Mouse (Mus musculus) thymus, adult 2 months (tissue): ENCODE measurements around the gene Triobp. TPM values are rescaled to one million over a fixed set of nuclear protein-coding genes. Genes with fewer than 3 reads are reported as not detected.

Experiments
- DNase-seq: peaks from one replicate; pipeline ENCODE4 v3.0.0; 2021
- H3K27ac ChIP-seq: fragments of 200-500 bp; 2 replicates; pipeline ENCODE4 v1.5.1; 2012; ENCODE audit warnings: low read length, control low read depth; ENCODE audit not compliant: control insufficient read depth, insufficient read depth
- H3K27me3 ChIP-seq: fragments of 200-500 bp; 2 replicates; pipeline ENCODE4 v1.6.1; 2012; ENCODE audit warnings: mild to moderate bottlenecking, low read length, moderate library complexity, mixed read lengths; ENCODE audit not compliant: control insufficient read depth, insufficient read depth
- H3K36me3 ChIP-seq: fragments of 200-500 bp; 2 replicates; pipeline ENCODE4 v1.6.1; 2012; ENCODE audit warnings: mild to moderate bottlenecking, low read length, moderate library complexity; ENCODE audit not compliant: control insufficient read depth, insufficient read depth
- H3K4me1 ChIP-seq: fragments of 200-500 bp; replicated peaks from 2 replicates; pipeline ENCODE4 v1.6.1; 2012; ENCODE audit warnings: low read length; ENCODE audit not compliant: control insufficient read depth, insufficient read depth
- H3K4me3 ChIP-seq: fragments of 200-500 bp; 2 replicates; pipeline ENCODE4 v1.5.1; 2012; ENCODE audit warnings: mild to moderate bottlenecking, low read length, control low read depth, moderate library complexity; ENCODE audit not compliant: control insufficient read depth, insufficient read depth
- CTCF ChIP-seq: fragments of 200-500 bp; IDR thresholded peaks from 2 replicates; pipeline ENCODE4 v1.5.1; 2012; ENCODE audit warnings: mild to moderate bottlenecking, control low read depth, low read length, moderate library complexity, borderline replicate concordance; ENCODE audit not compliant: control insufficient read depth, poor library complexity, insufficient read depth; ENCODE audit errors: extremely low read depth
- POLR2A ChIP-seq: fragments of 200-500 bp; IDR thresholded peaks from 2 replicates; pipeline ENCODE4 v1.6.1; 2012; ENCODE audit warnings: mild to moderate bottlenecking, low read length, control low read depth, moderate library complexity; ENCODE audit not compliant: control insufficient read depth, poor library complexity, insufficient read depth; ENCODE audit errors: extremely low read depth
- WGBS: fragments of 180-500 bp; shearing (Covaris S2); methylation state at CpG from one replicate; pipeline ENCODE4 v1.1.7; 2018; 5-methylcytosine and 5-hydroxymethylcytosine counted together
- polyA plus RNA-seq: library from polyadenylated mRNA; depleted of rRNA; stranded (reverse); fragments of >200 nt; gene quantifications from 2 replicates; pipeline ENCODE4 v1.2.3, GENCODE M21; 2012

Triobp gene
- polyA plus RNA-seq, 1 experiment = 52.2 TPM

GRCm38 (mm10) chr15:78957021-78957420, 9.5 kb downstream of the Triobp start:
- TF ChIP-seq POLR2A = no peak
- no peak for TF ChIP-seq CTCF
- DNase-seq = no peak
- 90% methylated on average over 15 of the region's 15 CpGs for WGBS
- no peaks in the 10 kb centered on the region for H3K4me1 ChIP-seq
- H3K27me3 ChIP-seq = no peaks in the 10 kb centered on the region
- no peak overlapping the region for H3K27ac ChIP-seq
- no peak overlapping the region for H3K4me3 ChIP-seq
- H3K36me3 ChIP-seq = no peaks in the 10 kb centered on the region

- TF ChIP-seq POLR2A (no peak), CTCF (no peak)
- WGBS = 85% methylated on average over 11 of the region's 11 CpGs
- H3K27ac ChIP-seq = no peak overlapping the region
- H3K4me1 ChIP-seq = no peaks in the 10 kb centered on the region
- no peak for DNase-seq
- H3K36me3 ChIP-seq = no peaks in the 10 kb centered on the region
- no peaks in the 10 kb centered on the region for H3K27me3 ChIP-seq
- no peak overlapping the region for H3K4me3 ChIP-seq
These were observed 12.0 kb downstream of the Triobp start for GRCm38 (mm10) chr15:78959537-78959936.

- TF ChIP-seq POLR2A = no peak
- WGBS = 76% methylated on average over 4 of the region's 4 CpGs
- H3K36me3 ChIP-seq = no peaks in the 10 kb centered on the region
- H3K4me3 ChIP-seq = no peak overlapping the region
- no peaks in the 10 kb centered on the region for H3K4me1 ChIP-seq
- H3K27ac ChIP-seq = no peak overlapping the region
- no peak for DNase-seq
- no peaks in the 10 kb centered on the region for H3K27me3 ChIP-seq
These were observed 12.6 kb downstream of the Triobp start for GRCm38 (mm10) chr15:78960088-78960487.

- no peak overlapping the region for H3K4me3 ChIP-seq
- no peaks in the 10 kb centered on the region for H3K36me3 ChIP-seq
- no peak overlapping the region for H3K27ac ChIP-seq
- no peaks in the 10 kb centered on the region for H3K4me1 ChIP-seq
- no peaks in the 10 kb centered on the region for H3K27me3 ChIP-seq
- TF ChIP-seq CTCF (peak; percentile 47; the same call in 1 of the 2 replicates), POLR2A (no peak)
- 36% methylated on average over 2 of the region's 2 CpGs for WGBS
- peak; percentile 21 for DNase-seq
These were observed 15.4 kb downstream of the Triobp start for GRCm38 (mm10) chr15:78962885-78963284.

- H3K27me3 ChIP-seq = no peaks in the 10 kb centered on the region
- H3K27ac ChIP-seq = no peak overlapping the region
- no peaks in the 10 kb centered on the region for H3K4me1 ChIP-seq
- TF ChIP-seq POLR2A (no peak), CTCF (no peak)
- no peak for DNase-seq
- no peak overlapping the region for H3K4me3 ChIP-seq
- no peaks in the 10 kb centered on the region for H3K36me3 ChIP-seq
- 70% methylated on average over 6 of the region's 6 CpGs for WGBS
These were observed 24.1 kb downstream of the Triobp start for GRCm38 (mm10) chr15:78971626-78972025.

- no peaks in the 10 kb centered on the region for H3K27me3 ChIP-seq
- no peaks in the 10 kb centered on the region for H3K4me1 ChIP-seq
- TF ChIP-seq POLR2A (no peak), CTCF (no peak)
- WGBS = 94% methylated on average over 7 of the region's 7 CpGs
- no peak overlapping the region for H3K4me3 ChIP-seq
- H3K27ac ChIP-seq = no peak overlapping the region
- H3K36me3 ChIP-seq = no peaks in the 10 kb centered on the region
- no peak for DNase-seq
These were observed 26.4 kb downstream of the Triobp start for GRCm38 (mm10) chr15:78973950-78974349.

GRCm38 (mm10) chr15:78977676-78978159, 30.2 kb downstream of the Triobp start:
- Histone ChIP-seq H3K27me3 (no peaks in the 10 kb centered on the region), H3K36me3 (no peaks in the 10 kb centered on the region), H3K4me3 (no peak overlapping the region), H3K4me1 (peaks cover 2% of the 10 kb centered on the region; the same call in 1 of the 2 replicates), H3K27ac (no peak overlapping the region)
- WGBS = 95% methylated on average over 8 of the region's 8 CpGs
- TF ChIP-seq CTCF (no peak), POLR2A (no peak)
- no peak for DNase-seq
